Mouse (Mus musculus) ovary, postnatal 36 days (tissue): ENCODE results near the gene Higd1c.
"Not testable (repeated sequence)": the region's sequence is repeated elsewhere in the genome, so short reads cannot be mapped to it uniquely, and the experiment has no call there.

Experiments used
- DNase-seq: peaks from one replicate; pipeline ENCODE4 v3.0.0; 2022; ENCODE audit warnings: low spot score, mixed read lengths

The Higd1c gene

GRCm38 (mm10) chr15:100364242-100364641 lies at the start of gene Higd1c:
Higd1c (plus strand) TSS chr15:100364542.
- no peak for DNase-seq

- DNase-seq, result not testable (repeated sequence)
Observed at GRCm38 (mm10) chr15:100318014-100318671, 46.2 kb upstream of the Higd1c start.

DNA sequence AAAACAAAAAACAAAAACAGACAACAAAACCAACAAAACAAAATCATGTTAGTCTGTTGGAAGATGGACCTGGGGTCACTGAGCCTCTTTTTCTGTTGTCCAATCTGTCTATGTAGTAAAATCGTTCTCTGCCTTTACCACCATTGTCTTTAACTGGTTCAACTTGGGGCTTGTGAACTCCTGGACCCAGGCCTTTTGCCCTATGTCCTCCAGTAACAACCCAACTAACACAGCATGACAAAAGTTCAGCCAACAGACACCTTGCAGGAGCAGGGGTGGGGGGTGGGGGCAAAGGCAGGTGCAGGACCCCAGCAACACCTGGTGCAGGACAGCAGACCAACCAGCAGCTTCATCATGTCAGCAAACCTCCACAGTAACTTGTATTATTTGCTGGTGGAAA lies 44.5 kb upstream of the Higd1c start:
- DNase-seq, result no peak

DNA sequence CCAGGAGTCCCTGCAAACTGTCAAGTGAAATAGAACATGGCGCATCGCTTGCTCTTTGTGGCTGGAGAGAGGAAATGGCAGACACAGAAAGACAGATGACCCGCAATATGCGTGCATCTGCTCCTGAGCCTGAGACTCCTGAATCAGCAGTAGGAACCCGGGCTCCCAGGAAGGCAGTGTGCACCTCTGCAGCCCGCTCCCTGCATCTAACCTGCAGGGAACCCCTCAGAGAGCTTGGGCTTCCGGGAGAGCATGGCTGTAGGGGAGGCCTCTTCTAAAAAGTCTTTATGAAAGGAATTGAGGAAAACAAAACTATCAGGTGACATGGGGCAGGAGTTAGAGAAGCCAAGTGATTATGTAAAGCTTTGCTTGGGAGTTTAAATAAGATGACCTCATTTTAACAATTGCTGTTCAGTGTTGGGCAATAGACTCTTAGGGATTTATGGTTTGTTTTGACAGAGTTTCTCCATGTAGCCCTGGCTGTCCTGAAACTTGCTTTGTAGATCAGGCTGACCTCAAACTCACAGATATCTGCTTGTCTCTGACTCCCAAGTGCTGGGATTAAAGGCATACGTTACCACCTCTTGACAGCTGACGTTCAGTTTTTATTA lies 43.9 kb upstream of the Higd1c start:
- no peak for DNase-seq

- peak; percentile 43 for DNase-seq
Observed at GRCm38 (mm10) chr15:100321134-100321533, 43.2 kb upstream of the Higd1c start.

DNA sequence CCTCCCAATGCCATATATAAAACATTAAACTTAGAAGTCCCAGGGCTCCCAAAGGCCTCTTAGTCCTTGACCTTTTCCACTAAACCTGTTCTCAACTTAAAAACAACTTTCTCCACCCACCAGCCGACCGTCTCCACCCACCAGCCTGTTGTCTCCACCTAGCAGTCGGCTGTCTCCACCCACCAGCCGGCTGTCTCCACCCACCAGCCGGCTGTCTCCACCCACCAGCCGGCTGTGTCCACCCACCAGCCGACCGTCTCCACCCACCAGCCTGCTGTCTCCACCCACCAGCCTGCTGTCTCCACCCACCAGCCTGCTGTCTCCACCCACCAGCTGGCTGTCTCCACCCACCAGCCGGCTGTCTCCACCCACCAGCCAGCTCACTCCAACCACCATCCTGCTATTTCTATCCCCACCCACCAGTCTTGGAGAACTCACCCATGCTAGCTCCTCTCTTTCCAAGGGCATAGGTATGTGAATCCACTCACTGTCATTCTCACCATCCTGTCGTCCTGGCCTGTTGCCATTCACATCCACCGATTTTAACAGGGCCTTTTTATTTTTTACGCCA lies 40.2 kb upstream of the Higd1c start:
- no peak for DNase-seq

- no peak for DNase-seq
Observed at GRCm38 (mm10) chr15:100325235-100325634, 39.1 kb upstream of the Higd1c start.

DNA sequence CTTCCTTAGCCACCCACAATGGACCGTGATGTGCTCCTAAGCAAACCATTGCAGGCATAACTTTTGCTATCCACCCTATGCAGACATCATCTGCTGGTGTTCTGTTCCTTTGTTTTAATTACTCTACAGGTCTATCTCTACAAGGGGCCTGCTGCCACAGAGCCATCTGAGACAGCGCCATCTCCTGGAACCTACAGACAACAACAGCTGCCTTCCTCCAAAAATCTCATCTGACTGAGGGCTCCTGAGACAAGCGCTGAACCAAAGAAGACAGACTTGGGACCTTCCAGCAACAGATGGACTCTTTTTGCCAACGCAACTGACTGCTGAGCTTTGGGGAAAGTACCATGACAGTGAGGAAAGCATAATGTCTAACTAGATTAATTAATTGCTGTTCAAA lies 36.3 kb upstream of the Higd1c start:
- DNase-seq, result not testable (repeated sequence)

DNA sequence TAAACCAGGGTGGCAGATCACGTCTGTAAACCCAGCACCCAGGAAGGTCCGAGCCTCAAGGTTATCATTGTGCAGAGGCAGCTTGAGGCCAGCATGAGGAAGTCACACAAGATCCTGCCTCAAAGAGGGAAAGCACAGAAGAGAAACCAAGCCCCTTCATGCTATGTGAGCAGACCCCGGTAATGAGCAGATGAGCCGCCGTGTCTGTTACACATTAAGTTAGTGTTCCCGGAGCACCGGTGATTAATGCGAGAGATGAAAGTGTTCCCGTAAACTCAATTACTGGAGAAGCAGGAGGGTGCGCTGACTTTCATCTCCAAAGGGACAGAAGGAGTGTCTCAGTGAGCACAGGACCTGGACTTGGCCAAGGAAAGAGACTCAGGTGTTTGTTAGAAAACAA lies 35.0 kb upstream of the Higd1c start:
- not testable (repeated sequence) for DNase-seq

DNA sequence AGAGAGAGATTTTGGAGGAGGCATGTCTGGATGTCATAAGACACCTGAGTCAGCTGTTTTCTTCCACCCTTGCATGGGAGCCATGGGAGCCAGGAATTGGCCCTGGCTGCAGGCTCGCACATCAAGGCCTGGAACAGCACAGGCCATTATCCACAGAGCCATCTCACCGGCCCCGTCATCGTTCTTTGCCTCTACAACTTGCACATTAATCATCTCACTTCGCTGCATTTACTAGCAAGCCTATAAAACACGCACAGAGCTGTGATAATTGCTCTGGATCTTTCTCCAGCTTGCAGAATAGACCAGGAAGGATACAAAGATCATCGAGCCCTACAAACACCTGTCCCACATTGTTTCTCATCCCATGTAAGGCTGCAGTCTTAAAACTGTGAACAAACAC lies 33.6 kb upstream of the Higd1c start:
- no peak for DNase-seq

- DNase-seq, result not testable (repeated sequence)
Observed at GRCm38 (mm10) chr15:100332077-100332961, 32.0 kb upstream of the Higd1c start.

GRCm38 (mm10) chr15:100334629-100335028 lies 29.7 kb upstream of the Higd1c start, which contains the start of gene Mettl7a3:
Mettl7a3 (plus strand) TSS chr15:100334929.
- no peak for DNase-seq

DNA sequence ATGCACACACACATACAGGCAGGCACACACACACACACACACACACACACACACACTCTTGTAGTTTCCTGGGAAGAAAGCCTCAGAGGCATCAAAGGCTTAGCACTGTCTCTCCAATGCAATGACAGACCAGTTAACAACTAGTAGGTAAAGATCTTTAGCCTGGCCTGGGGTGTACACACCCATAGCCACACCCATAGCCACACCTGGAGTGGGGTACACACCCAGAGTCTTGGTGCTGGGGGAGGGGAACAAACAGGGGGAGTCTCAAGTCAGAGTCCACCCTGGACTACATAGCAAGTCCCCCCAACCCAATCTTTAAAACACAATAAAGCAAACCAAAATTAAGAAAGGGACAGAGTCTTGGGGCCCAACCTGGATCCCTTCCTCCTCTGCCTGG lies 27.0 kb upstream of the Higd1c start:
- not testable (repeated sequence) for DNase-seq

DNA sequence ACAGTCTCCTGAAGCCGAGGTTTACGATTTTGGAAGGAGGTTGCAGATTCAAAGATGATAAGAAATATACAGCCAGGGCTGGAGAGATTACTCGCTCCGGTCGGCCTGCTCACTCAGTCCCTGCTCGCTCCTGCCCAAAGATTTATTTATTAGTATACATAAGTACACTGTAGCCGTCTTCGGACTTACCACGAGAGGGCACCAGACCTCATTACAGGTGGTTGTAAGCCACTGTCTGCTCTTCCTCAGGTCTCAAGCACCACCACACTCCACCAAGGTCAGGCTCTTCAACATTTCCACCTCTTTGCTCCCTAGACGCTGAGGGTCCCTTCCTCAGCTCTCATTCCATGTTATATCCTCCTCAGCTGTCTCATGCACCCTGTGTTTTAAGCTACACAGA lies 26.5 kb upstream of the Higd1c start:
- DNase-seq, result peak; percentile 43

GRCm38 (mm10) chr15:100341314-100341980 lies 22.9 kb upstream of the Higd1c start:
- not testable (repeated sequence) for DNase-seq

- no peak for DNase-seq
Observed at GRCm38 (mm10) chr15:100345484-100345883, 18.9 kb upstream of the Higd1c start.

GRCm38 (mm10) chr15:100346761-100347160 lies 17.6 kb upstream of the Higd1c start:
- DNase-seq, result no peak

GRCm38 (mm10) chr15:100349496-100349895 lies 14.8 kb upstream of the Higd1c start:
- DNase-seq, result no peak

DNA sequence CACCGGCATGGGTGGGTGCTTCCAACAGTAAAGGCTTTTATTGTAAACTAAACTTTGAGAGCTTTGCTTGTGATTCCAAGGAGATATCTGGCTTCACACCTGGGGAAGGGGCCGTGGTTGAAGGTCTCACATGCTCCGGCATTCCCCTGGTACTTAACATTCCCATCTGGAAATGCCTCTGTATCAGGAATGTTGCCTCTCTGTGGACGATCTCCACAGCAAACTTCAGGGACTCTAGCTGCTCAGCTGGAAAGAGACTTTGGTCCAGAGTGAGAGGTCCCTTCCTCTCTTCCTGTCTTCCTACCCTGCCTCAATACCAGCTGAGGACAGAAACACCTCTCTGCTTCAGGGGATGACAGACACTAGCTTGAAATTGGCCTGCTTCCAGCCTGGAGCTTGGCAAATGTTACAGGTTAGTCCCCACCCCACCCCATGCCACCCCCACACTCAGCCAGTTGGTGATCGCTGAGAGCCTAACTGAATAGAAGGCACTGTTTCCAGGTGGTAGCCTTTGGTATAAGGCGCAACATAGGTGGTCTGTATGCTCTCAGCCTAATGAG lies 12.8 kb upstream of the Higd1c start:
- DNase-seq, result no peak

- DNase-seq, result no peak
Observed at GRCm38 (mm10) chr15:100352711-100353250, 11.6 kb upstream of the Higd1c start, which contains the start of the genes Methig1 and Mettl7a2. Methig1 (plus strand) TSS chr15:100353149. Mettl7a2 (plus strand) TSS chr15:100353200.

DNA sequence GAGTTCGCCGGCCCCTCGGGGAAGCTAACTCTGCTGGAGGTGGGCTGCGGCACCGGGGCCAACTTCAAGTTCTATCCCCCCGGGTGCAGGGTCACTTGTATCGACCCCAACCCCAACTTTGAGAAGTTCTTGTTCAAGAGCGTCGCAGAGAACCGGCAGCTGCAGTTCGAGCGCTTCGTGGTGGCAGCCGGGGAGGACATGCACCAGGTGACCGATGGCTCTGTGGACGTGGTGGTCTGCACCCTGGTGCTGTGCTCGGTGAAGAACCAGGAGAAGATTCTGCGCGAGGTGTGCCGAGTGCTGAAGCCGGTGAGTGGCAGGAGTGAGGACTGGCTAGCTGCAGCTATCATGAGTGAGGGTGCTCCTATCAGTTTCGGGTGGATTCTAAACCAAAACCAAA lies 10.9 kb upstream of the Higd1c start:
- not testable (repeated sequence) for DNase-seq
